Mouse (Mus musculus) embryo, embryonic 10.5 days (tissue): ENCODE data around the gene Dusp8.

Source experiments
- DNase-seq: peaks from one replicate; pipeline ENCODE4 v3.0.0-alpha.2; 2015; ENCODE audit warnings: low spot score

Gene Dusp8

DNA sequence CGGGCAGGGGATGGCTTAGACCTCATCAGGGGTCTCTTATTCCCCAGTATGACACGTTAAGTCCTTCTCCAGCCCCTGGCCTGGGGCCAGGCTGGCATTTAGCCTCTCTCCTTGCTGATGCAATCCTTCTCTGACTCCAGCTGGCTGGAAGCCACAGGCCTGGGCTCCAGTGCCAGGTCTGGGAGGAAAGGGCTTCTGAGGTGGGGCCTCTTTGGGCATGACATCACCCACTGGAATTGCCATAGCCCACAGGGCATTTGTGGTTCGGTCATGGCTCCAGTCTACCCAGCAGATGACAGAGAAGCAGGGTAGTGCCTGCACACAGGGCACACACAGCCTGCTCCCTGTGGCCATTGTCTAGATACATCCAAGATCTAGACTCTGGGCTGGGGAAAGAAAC lies 10.8 kb downstream of the Dusp8 start:
- DNase-seq = no peak

DNA sequence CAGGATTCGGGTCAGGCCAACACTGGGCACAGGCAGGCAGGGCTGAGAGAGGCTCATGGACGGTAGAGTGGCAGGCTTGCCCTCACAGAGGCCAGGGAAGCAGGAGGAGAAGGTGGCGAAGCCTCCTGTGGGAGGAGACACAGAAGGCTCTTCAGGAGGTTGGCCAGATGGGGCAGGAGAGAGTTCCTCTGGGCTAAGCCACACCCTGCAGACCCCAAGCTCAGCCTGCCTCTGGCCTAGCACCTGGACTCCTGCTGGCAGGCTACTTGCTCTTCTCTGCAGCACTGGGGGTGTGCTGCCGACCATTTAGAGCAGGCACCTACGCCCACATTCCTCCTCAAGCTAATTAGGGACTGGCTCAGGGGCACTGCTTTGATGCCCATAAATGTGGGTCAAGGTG lies 11.2 kb downstream of the Dusp8 start:
- no peak for DNase-seq

DNA sequence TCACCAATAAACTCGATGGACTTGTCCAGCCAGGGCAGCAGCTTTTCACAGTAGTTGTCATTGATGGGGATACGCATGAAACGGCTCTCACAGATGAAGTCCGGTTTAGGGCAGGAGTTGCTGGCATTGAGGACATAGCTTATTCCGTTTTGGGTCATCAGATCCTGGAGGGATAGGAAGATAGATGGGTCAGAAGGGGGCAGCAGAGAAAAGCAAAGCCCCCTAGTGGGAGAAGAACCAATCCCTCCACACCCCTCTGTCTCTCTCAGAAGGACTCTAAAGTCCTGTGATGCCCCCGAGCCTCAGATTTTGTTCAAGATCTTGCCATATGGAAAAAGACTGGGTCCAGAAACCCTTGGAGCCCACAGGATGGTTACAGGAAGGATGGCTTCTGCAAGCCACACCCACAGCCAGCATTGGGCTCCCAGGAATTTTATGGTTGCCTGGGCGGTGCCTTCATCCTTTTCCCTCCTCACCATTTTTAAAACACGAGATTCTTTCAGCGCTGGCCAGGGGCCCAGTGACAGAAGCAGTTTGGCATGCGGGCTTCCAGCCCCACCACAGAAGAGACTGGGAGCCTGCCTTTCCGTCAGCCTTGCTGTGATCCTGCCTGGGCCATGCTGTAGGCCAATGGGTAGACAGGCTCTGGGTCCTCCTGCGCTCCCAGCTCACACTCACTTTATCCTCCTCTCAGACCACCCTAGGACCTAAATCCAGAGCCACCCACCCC lies 11.9 kb downstream of the Dusp8 start:
- peak; percentile 27 for DNase-seq

DNA sequence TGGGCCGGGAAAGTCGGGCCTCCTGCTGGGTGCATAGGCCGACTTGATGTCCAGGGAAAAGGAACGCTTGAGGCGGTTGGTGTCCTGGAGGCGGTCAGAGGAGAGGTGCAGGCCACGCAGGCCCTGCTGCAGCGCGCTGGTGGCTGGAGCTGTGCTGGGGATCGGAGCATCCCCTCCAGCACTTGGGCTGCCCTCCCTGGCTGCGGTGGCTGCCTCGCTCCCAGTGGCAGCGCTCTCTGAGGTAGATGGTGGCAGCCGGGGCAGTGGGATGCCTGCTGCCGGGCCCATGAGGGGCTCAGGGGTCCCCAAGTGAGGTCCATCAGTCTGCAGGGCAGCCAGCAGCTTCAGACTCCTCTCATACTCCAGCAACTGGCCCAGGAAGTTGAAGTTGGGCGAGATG lies 13.0 kb downstream of the Dusp8 start:
- no peak for DNase-seq

DNA sequence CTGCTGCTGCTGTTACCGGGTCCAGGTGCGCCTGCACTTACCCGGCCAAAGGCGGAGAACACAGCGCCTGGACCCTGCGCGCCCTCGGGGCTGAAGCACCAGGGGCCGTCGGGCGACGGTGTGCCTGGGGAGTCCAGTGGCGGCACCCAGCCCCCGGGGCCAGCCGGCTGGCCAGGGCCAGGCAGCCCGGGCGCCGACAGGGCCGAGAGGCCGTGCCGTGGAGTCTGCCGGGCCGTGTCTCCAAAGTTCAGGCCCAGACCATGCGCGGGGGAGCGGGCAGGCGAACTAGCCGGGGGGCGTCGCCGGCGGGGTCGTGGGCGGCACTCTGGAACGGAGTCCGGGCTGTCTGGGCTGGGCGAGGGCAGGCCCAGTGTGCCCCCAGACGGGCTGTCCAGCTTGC lies 13.5 kb downstream of the Dusp8 start:
- no peak for DNase-seq

DNA sequence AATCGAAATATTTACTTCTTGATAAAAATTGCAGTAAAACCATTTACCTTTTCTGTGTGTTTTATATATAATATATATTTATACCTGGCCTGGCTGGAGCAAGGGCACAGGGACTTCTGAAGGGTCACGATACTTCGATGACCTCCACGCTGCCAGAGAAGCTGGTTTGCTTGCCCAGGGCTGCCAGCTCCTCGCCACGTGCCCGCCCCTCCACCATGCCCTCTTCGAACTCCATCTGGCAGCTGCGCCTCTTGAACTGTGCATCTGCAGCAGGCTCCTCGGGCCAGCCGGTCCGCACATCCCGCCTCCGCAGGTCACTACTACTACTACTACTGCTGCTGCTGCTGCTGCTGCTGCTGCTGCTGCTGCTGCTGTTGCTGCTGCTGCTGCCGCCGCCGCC lies 13.9 kb downstream of the Dusp8 start:
- no peak for DNase-seq

DNA sequence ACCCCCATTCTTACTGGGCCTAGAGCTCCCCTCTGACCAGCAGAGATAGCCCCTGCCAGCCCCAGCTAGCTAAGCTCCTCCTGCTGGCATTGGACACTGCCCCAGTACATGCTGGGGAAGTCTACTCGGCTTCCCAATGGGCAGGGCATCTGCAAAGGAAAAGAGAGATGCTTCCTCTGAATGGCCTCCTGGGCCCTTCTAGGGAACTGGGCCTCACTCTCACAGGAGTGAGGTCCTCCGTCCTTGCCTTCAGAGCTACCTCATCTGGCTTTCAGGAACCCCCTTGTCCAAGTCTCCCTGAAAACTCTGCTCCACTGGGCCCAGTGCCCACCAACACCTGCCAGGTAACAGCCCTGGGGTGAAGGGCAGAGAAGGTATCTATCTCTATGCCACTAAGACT lies 14.8 kb downstream of the Dusp8 start:
- DNase-seq = no peak

DNA sequence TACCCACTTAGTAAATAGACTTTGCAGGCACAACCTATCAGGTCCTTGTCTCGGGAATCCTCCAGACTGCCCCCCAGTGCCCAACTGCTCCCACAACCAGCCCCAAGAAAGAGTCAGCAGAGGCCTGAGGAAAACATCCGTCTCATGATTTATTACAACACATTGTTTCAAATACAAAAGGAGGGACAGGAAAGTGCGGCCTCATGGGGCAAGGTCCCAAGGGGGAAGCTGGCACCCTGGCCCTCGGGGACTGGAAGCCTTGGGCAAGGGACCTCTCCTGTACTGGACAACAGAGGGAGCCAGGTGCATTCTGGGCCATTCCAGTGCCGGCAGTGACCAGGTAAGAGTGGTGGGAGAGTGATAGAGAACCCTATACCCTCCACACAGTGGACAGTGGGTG lies 16.3 kb downstream of the Dusp8 start:
- no peak for DNase-seq

DNA sequence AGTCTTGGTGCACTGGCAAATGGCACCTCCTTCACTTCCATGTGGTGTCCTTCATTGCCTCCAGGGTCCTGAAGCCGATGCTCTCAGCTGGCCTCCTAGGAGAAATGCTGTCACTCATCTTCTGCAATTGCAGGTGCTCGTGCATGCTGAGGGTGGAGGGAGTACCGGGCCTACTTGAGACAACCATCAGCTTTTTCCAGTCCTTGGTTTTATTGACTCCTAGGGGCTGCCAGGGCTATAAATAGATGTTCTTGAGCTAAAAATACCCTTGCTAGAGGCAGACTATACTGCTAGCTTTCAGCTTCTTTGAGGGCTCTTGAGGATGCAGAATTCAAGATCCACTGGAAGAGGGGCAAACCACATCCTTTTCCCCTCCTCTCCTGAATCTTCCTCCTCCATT lies 18.5 kb downstream of the Dusp8 start:
- DNase-seq = no peak

DNA sequence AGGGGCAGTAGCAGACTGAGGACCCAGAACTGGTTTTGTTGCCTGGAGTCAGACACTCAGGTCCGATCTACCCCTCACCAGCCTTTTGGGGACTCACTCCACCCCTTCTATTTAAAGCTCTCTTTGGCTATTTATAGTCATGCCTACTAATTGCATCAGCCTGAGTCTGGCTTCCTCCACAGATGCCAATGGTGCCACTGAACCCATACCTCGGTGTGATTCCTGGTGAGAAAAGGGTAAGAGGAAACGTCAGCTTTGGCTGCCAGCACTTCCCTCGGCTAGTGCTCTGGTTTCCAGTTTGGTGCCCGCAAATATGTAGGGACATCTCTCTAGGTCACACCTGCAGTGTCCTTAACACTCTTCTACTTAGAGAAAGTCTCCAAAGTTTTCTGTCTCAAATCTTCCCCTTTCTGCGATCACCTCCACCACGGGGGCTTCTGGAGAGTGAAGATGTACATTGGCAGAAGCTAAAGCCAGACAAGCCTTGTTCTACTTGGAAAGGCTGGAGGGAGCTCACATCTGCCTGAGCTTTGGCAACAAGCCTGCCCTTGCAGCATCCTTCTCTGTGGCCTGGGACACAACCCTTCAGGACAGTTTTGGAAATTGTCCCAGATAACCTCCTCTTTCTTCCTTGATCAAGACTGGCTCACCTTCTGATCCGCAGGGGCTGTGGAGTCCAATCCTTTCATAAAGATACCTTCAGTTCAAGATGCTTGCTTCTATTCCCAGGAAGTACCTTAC lies 21.3 kb downstream of the Dusp8 start:
- DNase-seq = no peak

DNA sequence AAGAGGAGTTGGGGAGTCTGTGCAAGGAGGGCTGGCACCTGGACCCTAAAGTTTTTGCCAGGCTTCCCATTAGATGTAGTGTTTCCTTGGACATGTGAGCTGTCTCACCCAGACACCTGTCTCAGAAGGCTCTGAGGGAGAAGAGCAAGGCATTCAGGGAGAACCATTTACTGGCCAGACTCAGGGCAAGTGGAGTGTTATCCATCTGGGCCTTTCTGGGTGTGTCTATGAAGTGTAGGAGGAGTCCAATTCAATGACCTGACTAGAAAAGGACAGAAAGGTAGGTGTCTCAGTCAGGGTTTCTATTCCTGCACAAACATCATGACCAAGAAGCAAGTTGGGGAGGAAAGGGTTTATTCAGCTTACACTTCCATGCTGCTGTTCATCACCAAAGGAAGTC lies 23.9 kb downstream of the Dusp8 start:
- DNase-seq = no peak

DNA sequence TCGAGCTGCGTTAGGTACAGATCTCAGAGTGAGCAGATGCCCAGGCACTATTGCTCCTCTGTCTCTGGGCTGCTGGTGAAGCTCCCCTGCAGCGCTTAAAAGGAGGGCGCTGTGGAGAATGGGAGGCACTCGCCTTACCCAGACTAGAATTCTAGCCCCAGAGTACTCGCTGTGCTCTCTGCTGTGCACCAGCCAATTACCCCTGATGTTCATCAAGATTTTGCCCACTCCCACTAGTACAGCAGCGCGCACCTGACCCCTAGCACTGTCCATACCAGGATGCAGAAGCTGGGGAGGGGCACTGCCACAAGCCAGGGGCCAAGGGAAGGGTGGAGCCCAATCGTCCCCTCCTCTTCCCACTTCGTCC lies 24.4 kb downstream of the Dusp8 start:
- no peak for DNase-seq

DNA sequence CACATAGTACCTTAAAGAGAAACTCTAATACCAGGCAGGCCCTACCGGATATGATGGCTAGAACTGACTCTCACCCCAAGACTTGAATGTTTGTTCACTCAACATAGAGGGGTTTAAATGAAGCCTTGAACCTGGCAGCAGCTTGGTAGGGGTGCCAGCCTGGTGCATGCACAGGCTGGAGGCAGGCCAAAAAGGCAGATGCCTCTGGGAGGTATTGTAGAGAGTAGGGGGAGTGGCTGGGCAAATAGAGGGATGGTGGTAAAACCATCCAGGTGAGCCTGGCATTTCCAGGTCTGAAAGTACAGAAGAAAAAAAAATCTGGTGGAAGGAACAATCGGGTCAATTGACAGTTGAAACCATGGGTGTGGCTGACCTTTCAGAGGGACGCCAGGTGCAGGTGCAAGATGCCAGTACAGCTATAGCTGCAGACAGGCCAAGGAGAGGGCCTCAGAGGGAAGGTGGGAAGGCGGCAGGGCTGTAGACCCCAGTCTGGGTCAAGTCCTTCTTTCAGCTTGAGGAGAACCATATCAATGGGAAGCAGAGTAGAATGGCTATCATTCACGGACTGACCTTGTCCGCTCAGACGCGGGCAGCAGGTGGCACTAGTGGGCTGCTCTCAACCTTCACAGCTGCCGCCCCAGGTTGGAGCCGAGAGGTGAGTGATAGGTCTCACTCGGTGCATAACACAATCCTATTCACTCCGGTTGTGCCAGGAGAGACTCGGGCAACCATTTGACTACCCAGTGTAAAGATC lies 25.0 kb downstream of the Dusp8 start:
- peak; percentile 76 for DNase-seq

DNA sequence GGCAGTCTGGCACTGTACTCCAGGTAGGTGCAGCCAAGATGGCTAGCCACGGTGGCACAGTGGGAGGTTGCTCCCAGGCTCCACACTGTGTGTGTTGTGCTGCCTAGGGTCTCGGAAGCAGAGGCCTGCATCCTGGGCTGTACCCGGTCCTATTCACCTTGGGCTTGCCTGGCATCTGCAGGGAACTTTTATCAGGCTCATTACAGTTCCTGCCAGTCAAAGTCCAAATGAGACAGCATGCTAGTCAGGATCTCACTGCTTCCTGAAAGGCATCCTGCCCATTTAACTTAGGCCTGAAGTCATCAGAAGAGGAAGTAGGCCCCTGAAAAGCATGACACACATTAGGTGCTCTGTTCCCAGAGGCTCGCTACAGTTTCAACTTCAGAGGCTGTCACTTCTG lies 27.2 kb downstream of the Dusp8 start:
- no peak for DNase-seq

DNA sequence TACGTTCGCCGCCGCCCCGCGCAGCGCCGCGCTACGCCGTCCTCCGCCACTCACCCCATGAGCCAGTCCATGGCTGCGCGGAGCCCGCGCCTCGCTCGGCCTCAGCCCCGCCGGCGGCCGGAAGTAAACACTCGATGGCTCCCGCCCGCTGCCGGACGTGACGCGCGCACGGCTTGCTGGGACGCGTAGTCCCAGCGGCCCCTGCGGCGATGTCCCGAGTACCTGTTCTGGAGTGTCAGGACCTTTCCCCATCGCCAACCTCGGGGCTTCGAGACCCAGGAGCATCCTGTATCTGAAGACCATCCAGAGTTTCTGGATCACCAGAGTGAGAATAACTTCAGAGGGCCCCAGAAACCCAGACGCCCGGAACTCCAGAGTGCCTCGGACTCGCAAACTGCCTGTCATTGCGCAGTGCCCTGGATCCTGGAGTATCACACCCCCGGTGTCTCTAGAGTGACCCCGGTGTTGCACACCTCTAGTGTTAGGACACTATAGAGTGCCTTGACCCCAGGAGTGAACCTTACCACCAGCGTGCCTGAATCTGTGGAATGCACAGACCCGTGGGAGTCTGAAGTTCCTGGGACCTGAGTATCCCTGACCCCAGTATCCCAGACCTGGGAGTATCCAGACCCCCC lies 34.6 kb downstream of the Dusp8 start, which contains the start of gene Mob2:
Gene Mob2, minus strand, starts transcription at position 135 of the 635 bp plus-strand sequence.
- DNase-seq = peak; percentile 93

DNA sequence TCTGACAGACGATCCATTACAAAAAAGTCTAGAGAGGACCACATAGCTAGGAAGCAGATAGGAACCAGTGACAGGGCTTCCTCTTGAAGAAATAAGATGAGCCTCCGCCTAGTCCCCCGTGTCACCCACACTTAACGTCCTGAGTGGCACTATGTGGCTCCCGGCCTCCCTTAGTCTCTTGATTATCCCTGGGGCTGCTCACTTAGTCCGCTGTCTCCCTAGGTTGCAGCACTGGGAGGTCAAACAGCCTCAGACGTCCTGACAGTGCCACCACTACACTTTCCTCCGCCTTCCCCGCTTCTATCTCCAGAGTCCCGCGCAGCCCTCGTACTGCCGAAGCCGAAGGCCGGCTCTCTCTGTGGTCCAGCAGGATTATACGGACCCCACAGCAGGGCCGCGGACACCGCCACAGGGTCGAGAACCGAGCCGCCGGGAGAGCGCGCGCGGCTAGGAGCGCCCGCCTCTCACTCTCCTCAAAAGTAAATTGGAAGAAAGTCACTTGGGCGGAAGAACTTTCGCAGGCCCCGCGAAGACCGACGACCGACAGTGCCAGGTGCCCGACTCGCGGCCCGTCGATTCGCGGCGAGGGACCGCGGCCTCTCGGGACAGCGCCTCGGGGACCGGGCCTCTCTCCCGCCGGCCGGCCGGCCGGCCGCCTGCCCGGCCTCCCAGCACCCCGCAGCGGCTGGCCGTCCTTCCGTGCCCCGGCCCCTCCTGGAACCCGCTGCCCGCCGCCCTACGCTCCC lies 35.3 kb downstream of the Dusp8 start:
- peak; percentile 13 for DNase-seq

DNA sequence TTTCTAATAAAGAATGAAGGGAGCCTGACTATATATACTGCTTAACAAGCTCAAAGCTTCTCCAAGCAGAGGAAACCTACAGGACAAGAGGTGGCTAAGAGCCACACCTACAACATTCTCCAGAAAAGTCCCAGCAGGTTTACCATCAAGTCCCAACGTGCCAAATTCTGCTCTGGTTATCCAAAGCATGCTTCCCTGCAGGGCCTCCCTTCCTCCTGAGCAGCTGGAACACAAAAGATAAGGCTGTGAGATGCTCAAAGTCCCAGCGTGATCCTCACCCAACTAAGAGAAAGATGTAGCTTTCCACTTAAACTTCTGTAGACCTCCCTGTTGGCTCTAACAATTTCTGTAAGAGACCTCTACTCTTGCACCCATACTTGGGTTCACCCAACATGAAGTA lies 36.6 kb downstream of the Dusp8 start:
- no peak for DNase-seq

DNA sequence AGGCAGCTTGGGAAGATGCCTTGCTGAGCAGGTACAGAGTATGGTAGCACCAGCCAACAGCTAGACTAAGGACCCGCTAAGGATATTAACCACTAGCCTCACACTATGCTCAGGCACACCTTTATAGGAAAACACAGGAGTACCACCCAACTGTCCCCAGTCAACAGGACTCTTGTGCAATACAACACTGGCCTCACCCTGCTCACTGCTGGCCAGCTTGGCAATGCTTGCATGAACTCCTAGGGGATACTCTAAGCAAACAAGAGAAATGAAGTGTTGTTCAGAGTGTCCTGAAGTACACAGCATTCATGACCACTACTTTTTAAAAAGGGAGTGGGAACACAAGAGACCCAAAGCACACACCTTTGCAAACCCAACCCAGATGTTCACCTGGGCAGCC lies 38.5 kb downstream of the Dusp8 start:
- no peak for DNase-seq

DNA sequence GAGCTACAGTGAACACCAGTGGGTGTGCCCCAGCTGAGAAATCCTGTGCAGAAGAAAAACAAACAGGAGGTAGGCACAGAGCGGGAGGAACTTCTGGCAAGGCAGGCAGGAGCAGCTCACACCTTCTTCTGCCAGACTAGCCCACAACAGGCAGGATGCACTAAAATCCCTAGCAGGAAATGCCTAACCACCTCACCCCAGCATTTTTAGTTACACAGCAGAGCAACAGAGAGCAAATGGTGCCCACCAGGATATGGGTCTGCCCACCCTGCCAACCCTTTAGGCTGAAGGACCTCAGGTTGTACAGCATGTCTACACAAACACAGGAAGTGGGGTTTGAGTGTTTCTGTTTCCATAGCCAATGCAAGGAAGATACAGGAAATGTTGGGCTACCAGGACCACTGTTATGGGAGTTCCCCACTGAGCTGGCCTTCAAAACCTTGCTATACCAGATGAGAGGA lies 39.0 kb downstream of the Dusp8 start:
- DNase-seq = no peak

DNA sequence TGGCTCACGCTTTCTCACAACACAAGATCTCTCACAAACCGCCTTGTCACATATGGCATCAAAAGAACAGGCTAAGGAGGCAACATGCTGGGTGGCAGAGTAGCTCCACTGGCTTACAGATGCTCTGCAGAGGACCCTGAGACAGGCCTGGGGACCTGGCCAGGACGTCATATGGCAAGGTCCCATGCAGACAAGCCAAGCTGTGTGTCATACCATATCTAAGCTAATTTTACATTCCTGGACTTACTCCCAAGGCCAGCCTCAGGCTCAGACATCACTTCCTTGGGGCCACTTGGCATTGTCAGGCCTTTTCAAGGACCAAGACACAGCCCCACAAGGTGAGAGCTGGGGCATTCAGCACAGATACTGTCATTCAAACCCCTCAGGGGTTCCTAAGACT lies 40.2 kb downstream of the Dusp8 start:
- DNase-seq = no peak

DNA sequence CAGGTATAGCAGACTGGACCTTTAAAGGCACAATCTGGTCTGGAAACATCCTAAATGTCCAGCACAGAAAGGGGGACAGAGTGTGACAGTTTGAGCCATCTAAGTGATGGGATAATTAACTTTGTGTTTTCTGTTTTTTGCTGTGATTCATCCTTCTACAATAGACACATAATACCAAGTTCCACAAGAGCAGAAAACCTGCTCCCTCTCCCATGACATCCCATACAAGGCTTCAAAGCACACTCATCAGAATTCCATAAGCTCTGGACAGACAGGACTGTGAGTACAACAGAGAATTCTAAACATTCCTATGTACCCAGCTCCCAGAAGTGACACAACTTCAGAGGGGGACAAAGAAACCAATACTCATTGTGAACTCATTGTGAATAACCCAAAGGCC lies 45.1 kb downstream of the Dusp8 start:
- no peak for DNase-seq

DNA sequence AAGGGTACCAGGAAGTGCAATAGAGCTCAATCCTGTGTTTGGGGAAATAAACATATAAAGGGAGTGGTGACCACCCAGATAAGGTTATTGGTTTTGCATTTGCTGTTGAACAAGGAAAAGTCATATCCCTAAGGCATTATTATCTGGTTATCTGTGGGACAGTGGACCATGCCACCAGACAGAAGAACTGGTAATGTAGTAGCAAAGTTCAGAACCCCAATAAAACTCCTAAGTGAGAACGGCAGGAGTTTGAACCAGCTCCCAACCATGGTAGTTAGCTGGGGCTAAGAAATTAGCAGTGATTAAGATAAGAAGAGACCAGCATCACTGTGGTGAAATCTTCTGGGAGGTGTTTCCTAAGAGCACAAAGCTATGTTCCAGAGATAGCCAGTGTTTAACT lies 49.7 kb downstream of the Dusp8 start:
- no peak for DNase-seq
